Mouse (Mus musculus) adrenal gland, postnatal 36 days (tissue): ENCODE data around the gene Tssk2. TPM values are rescaled to one million over a fixed set of nuclear protein-coding genes. Genes with fewer than 3 reads are reported as not detected.
A peak's percentile ranks its signal among the peaks of the same experiment; 100 is the strongest.

ENCODE experiments used
- DNase-seq, 2 experiments: peaks; one replicate each; pipeline ENCODE4 v3.0.0; 2021; ENCODE audit warnings: mixed read lengths in 1 of 2
- long read RNA-seq, 2 experiments: library from polyadenylated mRNA; stranded (forward); transcript quantifications; one replicate each; pipeline ENCODE4 v2.0.0; 2021; ENCODE audit warnings: borderline sequencing depth in 2 of 2
- total RNA-seq, 2 experiments: library from RNA; stranded (reverse); gene quantifications; 2 replicates each; pipeline ENCODE4 v1.2.3; 2021

The Tssk2 gene
- not detected for total RNA-seq
- long read RNA-seq, experiment 1 = 0 reads
- long read RNA-seq, experiment 2 = 0 reads

DNA sequence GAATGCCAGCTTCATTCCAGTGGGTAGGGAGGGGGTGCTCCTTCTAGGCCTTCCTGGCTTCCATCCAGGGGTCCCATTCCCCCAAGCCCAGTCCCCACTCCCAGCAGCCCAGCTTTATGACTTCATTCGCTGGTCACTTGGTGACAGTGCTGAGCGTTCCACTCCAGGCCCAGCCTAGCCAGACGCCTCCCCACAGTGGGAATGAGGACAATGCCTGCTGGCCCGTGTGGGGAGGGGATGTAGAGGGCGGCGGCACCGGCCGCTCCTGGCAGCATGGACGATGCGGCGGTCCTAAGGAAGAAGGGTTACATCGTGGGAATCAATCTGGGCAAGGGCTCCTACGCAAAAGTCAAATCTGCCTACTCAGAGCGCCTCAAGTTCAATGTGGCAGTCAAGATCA lies at the start of gene Tssk2, which contains the start of gene Dgcr2:
Gene Tssk2, plus strand, starts transcription at position 176 of the 400 bp plus-strand sequence.
Gene Dgcr2, minus strand, starts transcription at position 101 of the 400 bp plus-strand sequence.
- no peak for DNase-seq

DNA sequence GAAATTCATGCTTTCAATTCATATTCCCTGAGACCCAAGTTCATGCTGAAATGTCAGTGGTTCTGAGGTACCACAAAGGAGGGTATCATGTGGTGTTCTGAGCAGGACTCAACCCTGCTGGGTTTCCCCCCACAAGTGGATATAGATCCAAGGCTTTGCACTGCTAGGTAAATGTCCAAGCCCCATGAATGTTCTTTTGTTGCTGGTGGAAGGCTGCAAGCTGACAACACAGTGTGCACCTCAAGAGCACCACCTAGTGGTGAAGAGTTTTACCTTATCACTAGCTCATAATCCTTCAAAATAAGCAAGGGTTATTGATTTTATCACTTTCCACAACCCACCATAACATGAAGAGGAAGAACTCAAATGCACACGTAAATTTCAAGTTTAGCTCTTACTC lies 49.5 kb upstream of the Tssk2 start:
- DNase-seq = peak in 1 of 2 experiments; percentile 46

DNA sequence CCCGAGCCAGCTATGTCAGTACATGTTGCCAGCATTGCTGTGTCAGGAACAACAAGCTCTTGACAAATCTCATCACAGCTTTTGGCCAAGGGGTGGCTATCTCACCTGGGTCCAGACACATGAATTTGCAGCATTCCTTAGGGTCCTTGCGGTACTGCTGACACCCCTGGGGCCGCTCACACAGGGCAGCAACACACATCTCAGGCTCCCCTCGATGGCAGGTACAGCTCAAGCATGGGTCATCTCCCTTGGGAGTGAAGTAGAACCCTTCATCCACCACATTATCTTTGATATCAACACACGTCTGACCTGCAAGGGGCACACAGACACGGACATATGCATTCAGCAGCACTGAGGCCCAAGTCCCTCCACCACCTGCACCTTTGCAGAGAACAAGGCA lies 49.0 kb upstream of the Tssk2 start:
- DNase-seq = no peak

DNA sequence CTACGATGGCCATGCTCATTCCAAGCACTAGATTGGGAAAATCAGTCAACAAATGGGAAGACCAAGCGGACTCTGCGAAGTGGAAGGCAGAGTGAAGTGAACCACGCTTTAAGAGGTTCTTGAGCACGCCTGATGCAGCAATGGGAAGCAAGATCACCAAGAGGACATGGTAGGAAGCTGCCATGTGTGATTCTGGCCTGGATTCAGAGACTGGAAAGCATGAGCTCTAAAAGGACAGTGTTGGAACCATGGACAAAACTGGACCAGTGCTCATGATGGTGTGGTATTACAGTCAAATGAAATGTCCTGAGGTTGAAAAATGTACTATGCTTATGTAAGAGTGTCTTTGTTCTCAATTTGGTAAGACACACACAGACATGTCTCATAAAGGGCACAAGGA lies 47.1 kb upstream of the Tssk2 start:
- no peak for DNase-seq

DNA sequence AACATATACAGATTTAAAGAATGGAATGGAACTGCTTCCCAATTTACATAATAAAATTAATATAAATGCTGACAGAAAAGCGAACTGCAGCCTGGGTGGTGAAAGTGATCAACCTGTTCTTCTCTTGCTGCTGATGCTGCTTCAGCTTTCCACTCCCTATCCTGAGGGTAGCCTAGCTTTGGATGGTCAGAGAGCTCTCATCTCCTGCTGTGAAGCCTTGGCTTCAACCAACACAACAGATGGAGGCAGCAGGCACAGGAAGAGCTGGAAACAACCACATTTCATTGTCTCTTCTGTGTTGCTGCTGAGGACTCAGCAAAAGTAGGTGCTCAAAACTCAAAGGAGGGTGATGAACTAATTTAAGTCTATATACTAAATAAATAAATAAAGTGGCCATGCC lies 46.6 kb upstream of the Tssk2 start:
- no peak for DNase-seq

DNA sequence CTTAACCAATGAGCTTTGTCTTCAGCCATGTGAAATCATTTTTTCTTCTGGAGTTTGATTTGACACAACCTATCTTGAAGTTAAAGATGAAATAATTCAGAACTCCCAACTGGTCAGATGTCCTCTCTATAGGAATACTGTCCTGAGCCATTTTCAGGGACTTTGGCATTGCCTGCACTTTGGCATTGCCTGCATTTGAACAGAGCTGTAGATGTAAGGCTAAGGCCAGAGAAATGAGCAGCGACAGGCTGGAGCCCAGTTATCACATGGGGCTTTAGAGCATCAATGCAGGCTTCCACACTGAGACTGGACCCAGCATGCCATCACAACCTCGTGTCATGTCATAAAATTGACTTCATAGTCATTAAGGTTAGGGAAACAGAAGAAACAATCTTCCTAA lies 45.2 kb upstream of the Tssk2 start:
- no peak for DNase-seq

DNA sequence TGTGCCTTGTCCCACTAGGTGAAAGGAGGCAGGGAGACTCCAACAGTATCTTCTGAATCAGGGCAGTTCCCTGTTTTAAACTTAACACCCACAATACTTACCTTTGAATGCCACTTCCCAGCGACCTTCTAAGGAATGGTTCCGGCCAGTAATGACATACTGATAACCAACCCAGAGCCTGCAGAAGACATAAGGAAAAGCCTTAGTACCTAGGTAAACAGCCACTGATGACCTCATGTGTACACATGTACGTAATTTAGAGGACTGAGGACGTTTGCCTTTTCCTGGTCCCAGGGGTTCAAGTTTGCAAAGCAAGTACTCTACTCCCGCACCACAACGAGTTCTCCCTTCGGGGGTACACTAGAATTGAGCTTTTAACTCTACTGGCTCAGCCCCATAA lies 41.3 kb upstream of the Tssk2 start:
- no peak for DNase-seq

DNA sequence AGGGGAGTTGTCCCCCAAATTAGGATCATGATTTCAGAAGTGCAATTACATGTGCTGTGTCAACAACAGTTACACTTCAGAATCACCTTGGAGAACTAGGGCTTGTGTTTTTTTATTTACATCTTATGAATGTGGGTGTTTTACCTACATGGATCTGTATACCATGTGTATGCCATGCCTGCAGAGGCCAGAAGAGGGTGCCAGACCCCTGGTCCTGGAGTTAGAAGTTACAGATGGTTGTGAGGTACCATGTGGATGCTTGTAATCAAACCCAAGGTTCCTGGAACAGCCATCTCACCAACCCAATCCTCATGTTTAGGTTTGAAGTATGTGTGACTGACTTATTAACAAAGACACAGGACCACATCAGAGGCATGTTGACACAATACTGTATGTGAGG lies 39.8 kb upstream of the Tssk2 start:
- DNase-seq = no peak

DNA sequence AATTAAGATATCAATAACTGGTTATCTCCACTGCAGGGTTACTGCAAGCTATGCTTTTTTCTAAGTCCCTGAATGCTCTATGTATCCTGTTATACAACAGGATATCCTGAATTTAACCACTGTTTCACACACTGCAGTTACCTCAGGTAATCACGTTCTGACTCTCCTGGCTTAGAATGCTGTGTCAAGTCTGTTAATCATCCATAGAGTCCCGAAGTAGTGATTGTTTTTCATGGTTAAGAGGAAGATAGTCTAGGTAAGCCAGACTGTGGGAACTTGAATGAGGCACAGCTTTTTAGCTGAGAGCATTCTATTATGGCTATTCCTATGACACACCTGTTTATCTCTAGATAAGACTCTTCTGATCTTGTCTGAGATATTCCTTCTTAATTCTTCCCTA lies 33.1 kb upstream of the Tssk2 start:
- DNase-seq = no peak

DNA sequence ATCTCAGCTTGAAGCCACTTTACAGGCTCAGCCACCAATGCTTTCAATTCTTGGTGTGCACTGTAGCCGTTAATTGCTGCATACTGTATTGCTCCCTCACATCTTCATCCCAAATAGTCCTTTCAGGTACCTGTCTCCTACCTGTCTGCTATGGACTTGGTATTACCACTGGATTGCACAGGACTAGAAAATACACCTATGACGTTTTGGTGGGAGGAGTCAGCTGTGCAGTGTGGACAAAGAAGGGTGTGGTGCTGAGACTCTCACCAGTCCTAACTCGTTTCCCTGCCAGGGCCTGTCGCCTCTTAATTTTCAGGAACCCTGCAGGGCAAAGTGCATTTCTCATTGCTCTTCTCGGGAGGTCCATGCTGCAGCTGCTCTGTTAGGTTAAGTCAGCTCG lies 32.7 kb upstream of the Tssk2 start:
- no peak for DNase-seq

DNA sequence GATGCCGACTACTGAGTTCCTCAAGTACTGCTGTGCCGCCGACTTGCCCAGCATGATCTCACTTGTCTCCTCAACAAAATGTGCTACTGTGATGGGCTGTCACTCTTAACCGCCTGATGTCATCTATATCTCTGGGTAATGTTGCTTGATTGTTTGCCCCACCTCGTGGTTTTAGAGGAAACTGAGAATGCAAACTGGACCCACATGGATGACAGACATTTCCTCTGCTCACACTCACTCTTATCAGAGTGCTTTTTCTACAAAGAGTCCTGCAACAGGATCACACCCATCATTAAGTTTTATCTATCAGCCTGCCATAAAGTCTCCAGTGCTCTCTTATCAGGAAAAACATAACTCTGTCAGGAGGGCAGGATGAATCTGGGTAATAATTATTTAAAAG lies 27.2 kb upstream of the Tssk2 start:
- no peak for DNase-seq

DNA sequence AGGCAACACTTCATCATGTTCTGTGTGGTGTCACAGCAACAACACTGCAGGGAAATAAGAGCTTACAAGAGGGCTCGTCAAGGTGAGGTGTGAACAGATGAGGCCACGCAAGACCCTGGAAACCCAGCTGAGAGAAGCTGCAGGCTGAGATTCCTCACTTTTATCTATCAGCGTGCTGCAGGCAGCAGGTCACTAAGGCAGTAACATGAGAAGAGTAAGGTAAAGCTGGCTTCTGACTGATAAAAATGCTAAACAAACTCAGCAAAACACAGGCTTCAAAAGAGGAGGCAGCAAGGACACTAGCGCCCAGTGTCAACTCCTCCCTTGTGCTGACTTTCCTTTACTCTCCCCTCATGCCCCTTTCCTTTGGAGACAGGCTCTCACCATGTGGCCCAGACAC lies 25.4 kb upstream of the Tssk2 start:
- no peak for DNase-seq

DNA sequence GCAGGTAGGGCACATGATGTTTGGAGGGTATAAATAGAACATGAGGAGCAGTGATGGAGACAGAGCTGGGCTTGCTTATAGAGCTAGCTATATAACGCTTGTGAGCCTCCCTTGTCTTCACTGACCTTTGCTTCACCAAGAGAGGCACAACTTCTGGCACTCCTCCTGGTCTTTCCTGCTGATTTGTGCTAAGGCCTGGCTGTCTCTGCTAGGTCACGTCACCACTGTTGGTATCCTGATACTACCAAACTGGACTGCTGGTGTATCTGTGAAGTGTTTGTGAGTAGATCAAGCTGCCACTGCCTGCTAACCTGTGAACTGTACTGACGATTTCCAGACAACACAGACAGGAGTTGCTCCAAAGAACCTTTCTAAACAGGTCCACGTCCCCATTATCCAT lies 23.3 kb upstream of the Tssk2 start:
- no peak for DNase-seq

DNA sequence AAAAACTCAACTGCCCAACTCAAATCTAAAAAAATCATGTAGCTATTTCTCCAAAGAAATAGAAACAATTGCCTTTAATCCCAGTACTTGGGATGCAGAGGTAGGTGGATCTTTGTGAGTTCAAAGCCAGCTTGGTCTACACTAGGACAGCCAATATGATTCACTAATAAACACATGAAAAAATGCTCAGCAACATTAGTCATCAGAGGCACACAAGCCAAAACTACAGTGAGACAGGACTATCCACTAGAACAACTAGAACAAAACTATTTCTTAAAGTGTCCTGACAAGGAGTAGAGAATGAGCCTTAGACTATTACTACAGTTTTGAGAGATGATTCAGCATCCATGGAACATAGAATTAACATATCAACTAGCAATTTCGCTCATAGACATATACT lies 22.3 kb upstream of the Tssk2 start:
- DNase-seq = no peak

DNA sequence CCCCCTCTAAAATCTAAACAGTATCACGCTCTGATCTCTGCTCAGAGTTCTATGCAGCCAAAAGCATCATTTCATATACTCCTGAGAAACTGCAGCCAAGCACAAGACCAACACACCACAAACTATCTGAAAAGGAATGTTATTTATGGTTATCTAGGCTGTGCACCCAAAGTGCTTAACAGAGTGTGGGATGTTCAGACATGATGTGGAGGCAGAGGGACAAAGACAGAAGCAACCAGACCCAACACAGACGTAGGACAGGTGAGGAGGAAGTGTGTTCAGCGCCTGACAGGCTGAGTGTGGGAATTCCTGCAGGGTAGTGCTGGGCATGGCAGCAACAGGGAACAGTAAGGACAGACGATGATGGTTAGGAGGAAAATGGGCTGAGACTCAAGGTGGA lies 18.9 kb upstream of the Tssk2 start:
- no peak for DNase-seq

DNA sequence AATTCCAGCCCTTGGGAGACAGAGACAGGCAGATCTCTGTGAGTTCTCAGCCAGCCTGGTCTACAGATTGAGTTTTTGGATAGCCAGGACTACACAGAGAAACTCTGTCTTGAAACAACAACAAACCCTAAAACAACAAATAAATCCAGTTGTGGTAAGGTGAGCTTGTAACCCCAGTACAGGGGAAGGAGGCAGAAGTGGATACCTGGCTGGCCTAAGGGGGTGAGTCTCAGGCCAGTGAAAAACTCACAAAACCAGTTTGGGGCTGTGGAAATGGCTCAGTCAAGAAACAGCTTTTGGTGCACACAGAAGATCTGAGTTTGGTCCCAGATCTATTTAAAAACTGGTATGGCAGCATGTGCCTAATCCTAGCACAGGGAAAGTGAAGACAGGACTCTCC lies 16.2 kb upstream of the Tssk2 start:
- DNase-seq = no peak

DNA sequence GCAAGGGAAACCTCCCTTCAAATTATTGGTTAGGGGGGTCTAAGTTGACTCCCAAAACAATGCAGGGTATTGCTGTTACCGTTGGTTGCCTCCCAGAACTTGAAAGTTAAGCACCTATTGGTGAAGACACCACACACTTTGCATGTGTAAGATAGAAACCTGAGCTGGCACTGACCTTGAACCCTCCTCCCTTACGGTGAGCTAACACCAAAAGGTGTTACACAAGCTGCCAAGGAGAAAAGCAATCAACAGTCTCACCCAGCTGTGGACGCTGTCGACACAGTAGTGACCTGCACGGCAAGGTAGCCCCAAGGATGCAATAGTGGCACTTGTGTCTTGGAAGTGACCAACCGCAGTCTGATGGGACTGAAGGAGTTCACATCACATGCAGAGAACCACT lies 14.3 kb upstream of the Tssk2 start:
- DNase-seq = no peak

DNA sequence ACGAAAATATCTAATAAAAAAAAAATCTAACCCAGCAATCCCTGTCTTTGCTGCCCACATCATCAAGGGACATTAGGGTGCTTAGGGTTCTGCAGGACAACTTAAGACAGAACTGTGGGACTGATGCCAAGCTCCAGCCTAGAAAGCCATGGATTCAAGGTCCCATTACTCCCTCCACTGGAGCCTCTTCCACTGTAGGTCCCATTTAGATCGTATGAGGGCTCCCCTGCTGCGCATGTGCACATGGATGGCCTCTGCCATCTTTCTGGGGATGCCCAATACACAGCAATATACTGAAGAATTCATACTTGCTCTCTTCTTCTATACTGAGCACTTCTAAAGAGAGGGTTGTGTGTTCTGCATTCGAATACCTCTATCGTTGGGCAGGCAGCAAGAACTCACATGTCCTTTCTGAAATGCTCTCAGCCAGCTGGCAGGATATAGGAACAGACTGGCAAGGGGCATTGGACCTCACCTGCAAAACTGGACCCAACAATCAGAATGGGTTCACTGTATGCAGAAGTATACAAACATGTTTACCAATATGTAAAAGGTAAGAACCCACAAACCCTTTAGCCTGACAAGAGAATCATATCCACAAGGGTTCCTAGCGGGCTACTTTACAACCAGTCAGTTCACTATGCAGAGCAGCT lies 8.6 kb upstream of the Tssk2 start:
- no peak for DNase-seq

DNA sequence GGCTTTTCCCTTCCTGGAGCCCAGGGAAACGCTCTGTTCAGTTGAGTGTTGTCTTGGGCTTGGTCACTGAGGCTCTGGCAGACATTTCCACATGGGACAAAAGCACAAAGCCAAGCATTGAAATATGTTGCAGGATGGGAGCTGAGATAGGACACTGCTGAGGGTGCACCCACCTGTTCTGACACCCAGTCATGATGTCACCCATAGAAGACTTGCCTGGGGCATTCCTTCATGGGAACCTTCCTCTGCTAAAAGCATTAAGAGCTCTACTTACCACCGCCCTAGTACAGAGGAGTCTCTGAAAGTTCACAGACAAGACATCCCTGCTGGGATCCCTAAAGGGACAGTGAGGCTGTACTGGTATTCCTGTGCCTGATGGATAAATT lies 8.1 kb upstream of the Tssk2 start:
- no peak for DNase-seq

DNA sequence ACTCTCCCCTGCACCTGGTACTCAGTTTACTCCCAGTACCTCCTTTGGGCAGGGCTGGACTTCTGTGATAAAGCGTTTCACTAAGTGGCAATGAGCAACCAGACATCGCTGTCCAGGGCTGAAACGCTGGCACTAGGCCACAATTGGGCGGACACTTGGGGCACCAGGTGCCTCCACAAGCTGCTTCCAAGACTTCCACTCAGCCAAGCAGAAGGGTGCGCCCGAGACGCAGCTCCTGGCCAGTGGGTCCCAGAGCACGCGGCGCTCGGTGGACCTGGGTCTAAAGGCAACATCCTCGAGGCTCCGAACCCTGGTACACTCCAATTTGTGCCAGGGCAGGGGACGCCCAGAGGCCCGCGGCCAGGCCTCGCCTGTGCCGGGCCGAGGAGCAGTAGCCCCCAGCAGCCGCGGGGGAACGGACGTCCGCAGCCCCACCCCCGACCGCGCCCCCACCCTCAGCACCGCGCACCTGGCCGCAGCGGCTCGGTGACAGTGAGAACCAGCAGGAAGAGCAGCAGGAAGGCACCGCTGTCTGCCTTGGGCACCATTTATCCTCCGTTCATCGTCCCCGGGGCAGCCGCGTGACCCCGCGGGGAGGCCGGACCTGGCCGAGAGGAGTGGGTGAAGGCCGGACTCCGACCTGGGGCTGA lies 7.4 kb upstream of the Tssk2 start:
- DNase-seq = peak; percentile 89 to 91

DNA sequence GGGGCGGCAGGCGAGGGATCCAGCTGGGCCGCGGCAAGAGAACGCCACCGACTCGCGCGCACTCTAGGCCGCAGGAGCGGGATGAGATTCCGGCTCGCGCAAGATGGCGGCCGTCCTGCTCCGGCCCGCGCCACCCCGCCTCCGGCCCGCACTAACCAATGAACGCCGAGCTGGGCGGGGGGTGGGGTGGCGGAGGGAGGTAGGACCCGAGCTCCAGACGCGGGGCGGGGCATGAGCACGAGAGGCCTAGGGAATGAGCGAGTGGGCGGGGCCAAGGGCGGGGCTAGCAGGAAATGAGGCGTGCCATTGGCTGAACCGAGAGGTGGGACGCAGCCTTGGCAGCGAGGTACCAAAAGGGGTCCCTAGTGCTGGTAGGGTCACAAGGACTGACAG lies 6.9 kb upstream of the Tssk2 start, which contains the start of gene Gm20518:
Gene Gm20518, minus strand, starts transcription at position 105 of the 393 bp plus-strand sequence.
- DNase-seq = peak; percentile 99 to 100

DNA sequence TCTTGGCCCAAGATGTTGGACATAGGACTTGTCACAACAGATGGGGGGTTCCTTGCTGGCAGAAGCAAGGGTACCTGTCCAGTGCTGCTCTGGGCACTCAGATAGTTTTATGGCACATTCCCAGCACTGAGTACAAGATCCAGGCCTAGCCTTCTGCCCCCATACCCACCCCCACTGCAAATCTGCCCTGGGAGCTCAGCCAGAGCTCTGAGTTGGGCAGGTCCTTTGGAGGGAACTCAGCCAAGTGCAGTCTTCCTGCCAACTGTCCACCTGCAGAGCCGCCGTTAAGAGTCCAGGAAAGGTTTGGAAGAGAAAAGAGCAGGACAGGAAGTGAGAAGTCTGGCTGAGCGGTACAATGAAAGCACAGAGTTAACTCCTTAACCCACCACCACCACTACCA lies 5.8 kb upstream of the Tssk2 start:
- peak in 1 of 2 experiments; percentile 48 for DNase-seq

DNA sequence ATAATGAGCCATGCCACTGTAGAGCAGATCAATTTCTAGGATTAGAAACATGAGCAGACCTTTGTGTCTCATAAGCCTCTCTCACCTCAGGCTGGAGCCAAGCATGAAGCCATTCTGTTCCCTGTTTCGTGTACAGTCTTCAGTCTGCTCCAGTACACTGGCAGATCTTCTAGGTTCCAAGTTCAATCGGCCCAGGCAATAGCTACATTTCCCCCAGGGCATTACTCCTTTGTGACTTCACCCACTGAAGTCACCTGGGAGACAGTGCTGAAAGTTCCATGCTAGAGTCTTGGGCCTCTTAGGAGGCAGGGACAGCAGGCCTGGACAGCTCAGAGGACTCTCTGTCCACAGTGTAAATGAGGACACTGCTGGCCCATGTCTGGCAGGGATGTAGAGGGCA lies 4.5 kb upstream of the Tssk2 start, which contains the start of gene Tssk1:
Gene Tssk1, plus strand, starts transcription at position 301 of the 400 bp plus-strand sequence.
- DNase-seq = no peak

DNA sequence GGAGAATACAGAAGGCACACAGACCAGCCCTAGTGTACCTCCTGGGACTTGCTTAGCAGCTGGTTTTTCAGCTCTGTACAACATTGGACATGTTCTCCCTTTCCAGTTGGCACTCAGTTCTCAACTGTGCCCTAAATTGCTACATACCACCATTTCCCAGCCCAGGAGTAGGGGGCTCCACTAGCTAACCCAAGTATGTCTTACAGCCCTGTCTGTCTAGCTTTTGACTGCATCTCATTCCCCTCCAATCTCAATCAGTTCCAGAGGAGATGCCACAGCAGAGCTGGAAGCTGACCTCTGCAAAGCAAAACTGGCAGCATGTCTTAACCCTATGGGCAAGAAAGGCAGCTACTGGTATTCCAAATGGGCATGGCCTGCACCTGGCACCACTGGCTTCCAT lies 2.3 kb upstream of the Tssk2 start:
- no peak for DNase-seq
